Mouse (Mus musculus) stomach, embryonic 14.5 days (tissue): ENCODE data around the gene Slc20a1. TPM values are rescaled to one million over a fixed set of nuclear protein-coding genes. Genes with fewer than 3 reads are reported as not detected.

Experiments
- ATAC-seq: fragments of 200-750 bp; cut with Nextera tagmentation; 2 replicates; pipeline ENCODE4 v1.8.0; 2017; ENCODE audit warnings: low read depth, moderate TSS enrichment; ENCODE audit not compliant: insufficient number of reproducible peaks, insufficient read depth, low FRiP score
- H3K27ac ChIP-seq: fragments of 300-500 bp; sonication (generic); 2 replicates; pipeline ENCODE4 v1.5.1; 2014; ENCODE audit warnings: mild to moderate bottlenecking, low read length, moderate library complexity, mixed read lengths
- H3K27me3 ChIP-seq: fragments of 300-500 bp; sonication (generic); 2 replicates; pipeline ENCODE4 v1.6.1; 2014; ENCODE audit warnings: low read length, control low read depth, mixed read lengths; ENCODE audit not compliant: control insufficient read depth, insufficient read depth
- H3K36me3 ChIP-seq: fragments of 300-500 bp; sonication (generic); 2 replicates; pipeline ENCODE4 v1.6.1; 2014; ENCODE audit warnings: mild to moderate bottlenecking, control low read depth, low read length, moderate library complexity, mixed read lengths; ENCODE audit not compliant: control insufficient read depth, insufficient read depth
- H3K4me1 ChIP-seq: fragments of 300-500 bp; sonication (generic); 2 replicates; pipeline ENCODE4 v1.6.1; 2014; ENCODE audit warnings: low read length, control low read depth, mixed read lengths; ENCODE audit not compliant: control insufficient read depth, insufficient read depth
- H3K4me2 ChIP-seq: fragments of 300-500 bp; sonication (generic); replicated peaks from 2 replicates; pipeline ENCODE4 v1.6.1; 2014; ENCODE audit warnings: low read depth, low read length, control low read depth
- H3K4me3 ChIP-seq: fragments of 300-500 bp; sonication (generic); 2 replicates; pipeline ENCODE4 v1.5.1; 2014; ENCODE audit warnings: low read depth, low read length, control low read depth
- H3K9ac ChIP-seq: fragments of 300-500 bp; sonication (generic); replicated peaks from 2 replicates; pipeline ENCODE4 v1.6.1; 2014; ENCODE audit warnings: low read depth, mild to moderate bottlenecking, control low read depth, low read length, moderate library complexity, mixed read lengths
- H3K9me3 ChIP-seq: fragments of 300-500 bp; sonication (generic); 2 replicates; pipeline ENCODE4 v1.6.1; 2016; ENCODE audit warnings: low read depth, low read length, control low read depth; ENCODE audit not compliant: control insufficient read depth
- WGBS: fragments of 180-500 bp; shearing (Covaris S2); extraction: QIAGEN DNeasy Blood & Tissue Kit; methylation state at CpG from one replicate; pipeline ENCODE4 v1.1.7; 2014; 5-methylcytosine and 5-hydroxymethylcytosine counted together
- polyA plus RNA-seq: library from polyadenylated mRNA; unstranded; fragments of >200 nt; fragmentation: Nextera tagmentation; extraction: Ambion mirVana; gene quantifications from 2 replicates; pipeline ENCODE4 v1.2.1, GENCODE M21; 2014

The Slc20a1 gene
- polyA plus RNA-seq, 1 experiment from 2014 or later, result 34.4 TPM

- Histone ChIP-seq H3K36me3 (no peaks in the 10 kb centered on the region), H3K9me3 (no peaks in the 10 kb centered on the region), H3K27me3 (no peaks in the 10 kb centered on the region), H3K9ac (no peak overlapping the region), H3K27ac (no peak overlapping the region), H3K4me2 (no peak overlapping the region), H3K4me1 (0 out of 2 replicates have a peak, but pooled peaks cover 2% of the 10 kb centered on the region), H3K4me3 (no peak overlapping the region)
- WGBS, result 83% methylated on average over 7 of the region's 7 CpGs
- ATAC-seq, result no peak
Measured at GRCm38 (mm10) chr2:129247707-129248121, 49.1 kb downstream of the Slc20a1 start.

GRCm38 (mm10) chr2:129249321-129249720, 50.8 kb downstream of the Slc20a1 start:
- no peaks in the 10 kb centered on the region for H3K36me3 ChIP-seq
- H3K4me2 ChIP-seq, result no peak overlapping the region
- 0 out of 2 replicates have a peak, but pooled peaks cover 2% of the 10 kb centered on the region for H3K4me1 ChIP-seq
- H3K4me3 ChIP-seq, result no peak overlapping the region
- H3K9me3 ChIP-seq, result no peaks in the 10 kb centered on the region
- ATAC-seq, result no peak
- 47% methylated on average over 1 of the region's 1 CpGs for WGBS
- H3K27ac ChIP-seq, result no peak overlapping the region
- no peak overlapping the region for H3K9ac ChIP-seq
- H3K27me3 ChIP-seq, result no peaks in the 10 kb centered on the region

- no peak for ATAC-seq
- Histone ChIP-seq H3K36me3 (no peaks in the 10 kb centered on the region), H3K9me3 (no peaks in the 10 kb centered on the region), H3K27ac (no peak overlapping the region), H3K4me3 (no peak overlapping the region), H3K9ac (no peak overlapping the region; the same call in 1 of the 2 replicates), H3K4me1 (no peaks in the 10 kb centered on the region), H3K4me2 (no peak overlapping the region), H3K27me3 (no peaks in the 10 kb centered on the region)
- WGBS, result 86% methylated on average over 19 of the region's 19 CpGs
Measured at GRCm38 (mm10) chr2:129252836-129253630, 54.5 kb downstream of the Slc20a1 start.

- WGBS, result 77% methylated on average over 2 of the region's 2 CpGs
- Histone ChIP-seq H3K36me3 (no peaks in the 10 kb centered on the region), H3K27ac (no peak overlapping the region), H3K4me3 (no peak overlapping the region), H3K9me3 (no peaks in the 10 kb centered on the region), H3K4me1 (peaks cover 3% of the 10 kb centered on the region; the same call in 1 of the 2 replicates), H3K9ac (no peak overlapping the region), H3K4me2 (no peak overlapping the region), H3K27me3 (no peaks in the 10 kb centered on the region)
- ATAC-seq, result no peak
Measured at GRCm38 (mm10) chr2:129253631-129253970, 55.0 kb downstream of the Slc20a1 start.

GRCm38 (mm10) chr2:129254076-129254475, 55.5 kb downstream of the Slc20a1 start:
- no peaks in the 10 kb centered on the region for H3K36me3 ChIP-seq
- H3K4me1 ChIP-seq, result peaks cover 3% of the 10 kb centered on the region; the same call in 1 of the 2 replicates
- no peak for ATAC-seq
- H3K4me3 ChIP-seq, result no peak overlapping the region
- 25% methylated on average over 2 of the region's 2 CpGs for WGBS
- no peak overlapping the region for H3K9ac ChIP-seq
- no peak overlapping the region for H3K27ac ChIP-seq
- H3K27me3 ChIP-seq, result no peaks in the 10 kb centered on the region
- no peaks in the 10 kb centered on the region for H3K9me3 ChIP-seq
- H3K4me2 ChIP-seq, result no peak overlapping the region

- Histone ChIP-seq H3K4me1 (peaks cover 3% of the 10 kb centered on the region; the same call in 1 of the 2 replicates), H3K9me3 (no peaks in the 10 kb centered on the region), H3K9ac (no peak overlapping the region), H3K27me3 (no peaks in the 10 kb centered on the region), H3K27ac (no peak overlapping the region), H3K4me2 (no peak overlapping the region), H3K4me3 (no peak overlapping the region), H3K36me3 (no peaks in the 10 kb centered on the region)
- no peak for ATAC-seq
- WGBS, result 69% methylated on average over 4 of the region's 4 CpGs
Measured at GRCm38 (mm10) chr2:129256006-129256405, 57.4 kb downstream of the Slc20a1 start.

- peak; percentile 64 for ATAC-seq
- Histone ChIP-seq H3K36me3 (no peaks in the 10 kb centered on the region), H3K4me1 (peaks cover 3% of the 10 kb centered on the region; the same call in 1 of the 2 replicates), H3K9me3 (no peaks in the 10 kb centered on the region), H3K4me3 (no peak overlapping the region), H3K4me2 (no peak overlapping the region), H3K27me3 (no peaks in the 10 kb centered on the region), H3K9ac (no peak overlapping the region), H3K27ac (no peak overlapping the region)
- WGBS, result 76% methylated on average over 3 of the region's 3 CpGs
Measured at GRCm38 (mm10) chr2:129258056-129258455, 59.5 kb downstream of the Slc20a1 start.

GRCm38 (mm10) chr2:129258475-129259211, 60.1 kb downstream of the Slc20a1 start:
- ATAC-seq, result peak; percentile 46; the same call in 1 of the 2 replicates
- Histone ChIP-seq H3K9me3 (no peaks in the 10 kb centered on the region), H3K4me1 (peaks cover 3% of the 10 kb centered on the region; the same call in 1 of the 2 replicates), H3K27me3 (no peaks in the 10 kb centered on the region), H3K27ac (no peak overlapping the region), H3K4me3 (no peak overlapping the region), H3K4me2 (no peak overlapping the region), H3K36me3 (no peaks in the 10 kb centered on the region), H3K9ac (no peak overlapping the region)
- WGBS, result 30% methylated on average over 7 of the region's 7 CpGs
